Mouse (Mus musculus) forebrain, embryonic 12.5 days (tissue): ENCODE data around the gene Draxin. TPM values are rescaled to one million over a fixed set of nuclear protein-coding genes. Genes with fewer than 3 reads are reported as not detected.

ENCODE experiments used
- ATAC-seq: fragments of 200-750 bp; cut with Nextera tagmentation; 2 replicates; pipeline ENCODE4 v1.8.0; 2017; ENCODE audit warnings: moderate TSS enrichment; ENCODE audit not compliant: low FRiP score
- H3K27ac ChIP-seq: fragments of 300-500 bp; sonication (generic); 2 replicates; pipeline ENCODE4 v1.5.1; 2016; ENCODE audit warnings: mild to moderate bottlenecking
- H3K27me3 ChIP-seq: fragments of 300-500 bp; sonication (generic); 2 replicates; pipeline ENCODE4 v1.6.1; 2016; ENCODE audit warnings: mild to moderate bottlenecking
- H3K36me3 ChIP-seq: fragments of 300-500 bp; sonication (generic); replicated peaks from 2 replicates; pipeline ENCODE4 v1.6.1; 2016; ENCODE audit warnings: mild to moderate bottlenecking
- H3K4me1 ChIP-seq: fragments of 300-500 bp; sonication (generic); 2 replicates; pipeline ENCODE4 v1.6.1; 2016
- H3K4me2 ChIP-seq: fragments of 300-500 bp; sonication (generic); 2 replicates; pipeline ENCODE4 v1.6.1; 2016; ENCODE audit warnings: mild to moderate bottlenecking, moderate library complexity
- H3K4me3 ChIP-seq: fragments of 300-500 bp; sonication (generic); replicated peaks from 2 replicates; pipeline ENCODE4 v1.5.1; 2016; ENCODE audit warnings: mild to moderate bottlenecking
- H3K9ac ChIP-seq: fragments of 300-500 bp; sonication (generic); 2 replicates; pipeline ENCODE4 v1.6.1; 2016; ENCODE audit warnings: mild to moderate bottlenecking
- H3K9me3 ChIP-seq: fragments of 300-500 bp; sonication (generic); 2 replicates; pipeline ENCODE4 v1.6.1; 2016
- WGBS: fragments of 180-500 bp; shearing (Covaris S2); methylation state at CpG from one replicate; pipeline ENCODE4 v1.1.7; 2016; 5-methylcytosine and 5-hydroxymethylcytosine counted together
- polyA plus RNA-seq: library from polyadenylated mRNA; unstranded; fragments of >200 nt; fragmentation: Nextera tagmentation; extraction: Ambion mirVana; gene quantifications from 2 replicates; pipeline ENCODE4 v1.2.1, GENCODE M21; 2016

Draxin gene
- polyA plus RNA-seq, 1 experiment from 2014 or later: 8.0 TPM

GRCm38 (mm10) chr4:148150242-148150641 lies 19.7 kb upstream of the Draxin start:
- no peak overlapping the region for H3K4me2 ChIP-seq
- no peak overlapping the region for H3K9ac ChIP-seq
- 51% methylated on average over 7 of the region's 7 CpGs for WGBS
- H3K4me1 ChIP-seq: peaks cover 14% of the 10 kb centered on the region
- no peaks in the 10 kb centered on the region for H3K27me3 ChIP-seq
- no peak overlapping the region for H3K4me3 ChIP-seq
- no peaks in the 10 kb centered on the region for H3K9me3 ChIP-seq
- H3K27ac ChIP-seq: no peak overlapping the region
- ATAC-seq: no peak
- peaks cover 55% of the 10 kb centered on the region for H3K36me3 ChIP-seq

- WGBS: 74% methylated on average over 12 of the region's 12 CpGs
- Histone ChIP-seq H3K4me2 (no peak overlapping the region), H3K9me3 (no peaks in the 10 kb centered on the region), H3K36me3 (peaks cover 55% of the 10 kb centered on the region), H3K9ac (no peak overlapping the region), H3K4me1 (peaks cover 14% of the 10 kb centered on the region), H3K27ac (no peak overlapping the region), H3K27me3 (no peaks in the 10 kb centered on the region), H3K4me3 (no peak overlapping the region)
- no peak for ATAC-seq
Measured at GRCm38 (mm10) chr4:148149540-148149939, 19.0 kb upstream of the Draxin start.

DNA sequence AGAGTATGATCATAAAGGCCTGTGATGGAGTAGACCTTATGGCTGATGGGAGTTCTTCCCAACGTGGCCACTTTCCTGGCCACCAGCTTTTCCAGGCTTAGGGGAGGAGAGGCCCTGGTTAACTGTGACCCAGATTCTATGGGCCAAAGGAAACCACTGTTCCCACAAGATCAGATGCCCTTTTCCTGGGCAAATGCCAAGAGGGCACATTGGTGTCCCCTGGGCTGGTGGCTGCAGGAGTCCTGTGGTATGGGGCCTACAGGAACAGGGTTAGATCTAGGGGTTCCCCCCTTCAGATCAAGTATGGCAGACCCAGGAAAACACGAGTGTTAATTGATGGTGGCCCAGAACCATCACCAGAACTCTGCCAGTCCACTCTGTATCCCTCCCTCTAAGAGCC lies 17.2 kb upstream of the Draxin start:
- Histone ChIP-seq H3K36me3 (peaks cover 49% of the 10 kb centered on the region), H3K9me3 (no peaks in the 10 kb centered on the region), H3K4me2 (no peak overlapping the region), H3K4me1 (peaks cover 16% of the 10 kb centered on the region), H3K27me3 (no peaks in the 10 kb centered on the region), H3K9ac (no peak overlapping the region), H3K27ac (no peak overlapping the region), H3K4me3 (no peak overlapping the region)
- WGBS: 91% methylated on average over 2 of the region's 2 CpGs
- ATAC-seq: no peak

DNA sequence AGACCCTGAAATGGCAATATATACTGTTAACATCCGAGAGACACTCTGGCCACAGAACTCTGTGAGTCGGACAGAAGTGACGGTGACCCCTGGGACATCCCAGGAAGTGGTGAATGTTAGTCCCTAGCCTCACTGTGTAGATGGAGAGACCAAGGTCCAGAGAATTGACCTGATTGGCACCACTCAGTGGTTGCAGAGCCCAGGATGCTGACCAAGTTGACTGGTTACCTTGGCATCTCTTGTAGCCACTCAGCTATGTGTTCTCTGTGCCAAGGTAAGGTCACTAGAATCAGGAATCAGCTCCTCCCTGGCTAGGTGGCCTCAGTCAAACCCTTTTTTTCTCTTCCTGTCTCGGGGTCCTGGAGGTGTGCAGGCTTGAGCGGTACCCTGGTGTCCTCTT lies 13.2 kb upstream of the Draxin start:
- no peak for ATAC-seq
- no peak overlapping the region for H3K4me2 ChIP-seq
- 90% methylated on average over 5 of the region's 5 CpGs for WGBS

DNA sequence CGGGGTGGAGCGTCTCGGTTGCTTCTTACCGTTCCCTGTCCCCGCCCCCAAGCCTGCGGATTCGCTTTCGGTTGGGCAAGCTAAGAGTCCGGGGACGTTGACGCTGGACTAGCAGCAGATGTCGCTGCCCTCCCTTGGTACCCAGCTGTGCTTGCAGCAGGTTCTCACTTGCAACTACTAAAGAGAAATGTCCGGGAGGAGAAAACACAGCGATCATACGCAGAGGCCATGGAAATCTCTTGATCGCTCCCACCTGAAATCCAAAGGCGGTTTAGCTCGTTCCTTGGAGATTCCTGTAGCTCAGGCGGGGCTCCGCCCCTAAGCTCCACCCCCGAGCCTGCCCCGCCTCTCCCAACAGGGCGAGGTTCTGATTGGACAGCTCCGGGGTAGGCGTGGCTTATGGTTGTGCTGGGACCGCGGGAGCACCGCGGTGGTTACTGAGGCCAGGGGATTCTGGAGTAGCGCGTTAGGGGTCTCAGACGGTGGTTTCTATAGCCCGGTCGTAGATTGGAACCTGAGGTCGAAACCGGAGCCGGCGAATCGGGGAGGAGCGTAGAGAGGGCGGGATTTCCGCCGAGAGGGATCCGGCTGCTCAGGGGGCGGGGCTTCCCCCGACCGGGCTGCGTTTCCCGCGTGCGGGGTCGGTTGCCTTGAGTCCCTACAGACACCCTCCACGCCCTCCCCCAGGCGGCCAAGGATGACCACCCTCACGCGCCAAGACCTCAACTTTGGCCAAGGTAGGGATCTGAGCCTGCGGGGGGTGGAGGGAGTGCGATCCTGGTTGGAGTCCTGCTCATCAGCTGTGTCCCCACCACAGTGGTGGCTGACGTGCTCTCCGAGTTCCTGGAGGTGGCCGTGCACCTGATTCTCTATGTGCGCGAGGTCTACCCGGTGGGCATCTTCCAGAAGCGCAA lies 9.9 kb upstream of the Draxin start:
- peak; percentile 96 for ATAC-seq
- H3K4me1 ChIP-seq: peaks cover 19% of the 10 kb centered on the region
- no peaks in the 10 kb centered on the region for H3K9me3 ChIP-seq
- peak overlapping the region; percentile 65 for H3K9ac ChIP-seq
- under 1% methylated on average over 65 of the region's 65 CpGs for WGBS
- H3K27me3 ChIP-seq: peaks cover 26% of the 10 kb centered on the region
- peak overlapping the region; percentile 89 for H3K27ac ChIP-seq
- H3K36me3 ChIP-seq: peaks cover 20% of the 10 kb centered on the region
- H3K4me3 ChIP-seq: peak overlapping the region; percentile 59
- peak overlapping the region; percentile 88 for H3K4me2 ChIP-seq

More for the DNA sequence above, 13.2 kb upstream of the Draxin start:
- Histone ChIP-seq H3K9ac (no peak overlapping the region), H3K4me1 (peaks cover 16% of the 10 kb centered on the region), H3K9me3 (no peaks in the 10 kb centered on the region), H3K27ac (no peak overlapping the region), H3K4me3 (no peak overlapping the region), H3K27me3 (peaks cover 7% of the 10 kb centered on the region), H3K36me3 (peaks cover 41% of the 10 kb centered on the region)

DNA sequence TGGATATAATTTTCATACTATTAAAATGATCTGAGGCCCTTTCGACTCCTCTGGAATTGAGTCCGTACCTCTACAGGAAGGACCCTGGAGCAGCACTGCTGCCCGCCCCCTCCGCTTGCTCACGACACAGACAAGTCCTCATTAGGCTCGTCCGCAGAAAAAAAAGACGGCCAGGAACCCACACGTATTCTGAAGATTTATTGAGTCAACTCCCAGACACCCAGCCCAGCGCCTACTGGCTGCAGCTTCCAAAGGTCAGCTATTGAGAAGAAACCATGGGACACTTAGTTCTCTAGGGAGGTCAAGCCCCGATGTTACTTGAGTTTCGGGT lies 9.2 kb upstream of the Draxin start:
- WGBS: under 1% methylated on average over 12 of the region's 12 CpGs
- Histone ChIP-seq H3K9me3 (no peaks in the 10 kb centered on the region), H3K36me3 (peaks cover 14% of the 10 kb centered on the region), H3K4me3 (peak overlapping the region; percentile 59), H3K4me1 (peaks cover 19% of the 10 kb centered on the region), H3K27ac (peak overlapping the region; percentile 89), H3K4me2 (peak overlapping the region; percentile 88), H3K27me3 (peaks cover 26% of the 10 kb centered on the region), H3K9ac (peak overlapping the region; percentile 65)
- ATAC-seq: peak; percentile 25

DNA sequence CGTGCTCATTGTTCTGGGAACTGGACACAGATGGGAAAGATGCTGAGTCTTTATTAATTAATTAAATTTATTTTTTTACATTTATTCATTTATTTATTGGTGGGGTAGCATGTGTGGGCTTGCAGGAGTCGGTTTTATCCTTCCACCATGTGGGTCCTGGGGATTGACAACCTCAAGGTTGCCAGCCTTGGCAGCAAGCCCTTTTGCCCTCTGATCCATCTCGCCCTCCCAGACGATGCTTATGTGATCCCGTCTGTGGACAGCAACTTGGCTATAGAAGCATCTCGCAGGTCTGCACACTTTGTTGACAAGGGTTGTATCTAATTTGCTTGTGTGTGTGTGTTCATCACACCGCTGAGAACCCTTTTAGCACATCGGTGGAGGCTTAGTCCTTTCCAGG lies 7.0 kb upstream of the Draxin start:
- H3K4me3 ChIP-seq: no peak overlapping the region
- H3K4me2 ChIP-seq: no peak overlapping the region
- H3K36me3 ChIP-seq: no peaks in the 10 kb centered on the region
- H3K27me3 ChIP-seq: peaks cover 26% of the 10 kb centered on the region
- H3K9me3 ChIP-seq: no peaks in the 10 kb centered on the region
- ATAC-seq: no peak
- no peak overlapping the region for H3K9ac ChIP-seq
- no peak overlapping the region for H3K27ac ChIP-seq
- H3K4me1 ChIP-seq: peaks cover 17% of the 10 kb centered on the region
- 72% methylated on average over 8 of the region's 8 CpGs for WGBS

- H3K36me3 ChIP-seq: no peaks in the 10 kb centered on the region
- no peak overlapping the region for H3K4me3 ChIP-seq
- H3K4me2 ChIP-seq: no peak overlapping the region
- no peaks in the 10 kb centered on the region for H3K9me3 ChIP-seq
- peaks cover 29% of the 10 kb centered on the region for H3K4me1 ChIP-seq
- peaks cover 30% of the 10 kb centered on the region for H3K27me3 ChIP-seq
- H3K27ac ChIP-seq: no peak overlapping the region
- ATAC-seq: no peak
- WGBS: 87% methylated on average over 8 of the region's 8 CpGs
- H3K9ac ChIP-seq: no peak overlapping the region
Measured at GRCm38 (mm10) chr4:148134988-148135387, 4.5 kb upstream of the Draxin start.

DNA sequence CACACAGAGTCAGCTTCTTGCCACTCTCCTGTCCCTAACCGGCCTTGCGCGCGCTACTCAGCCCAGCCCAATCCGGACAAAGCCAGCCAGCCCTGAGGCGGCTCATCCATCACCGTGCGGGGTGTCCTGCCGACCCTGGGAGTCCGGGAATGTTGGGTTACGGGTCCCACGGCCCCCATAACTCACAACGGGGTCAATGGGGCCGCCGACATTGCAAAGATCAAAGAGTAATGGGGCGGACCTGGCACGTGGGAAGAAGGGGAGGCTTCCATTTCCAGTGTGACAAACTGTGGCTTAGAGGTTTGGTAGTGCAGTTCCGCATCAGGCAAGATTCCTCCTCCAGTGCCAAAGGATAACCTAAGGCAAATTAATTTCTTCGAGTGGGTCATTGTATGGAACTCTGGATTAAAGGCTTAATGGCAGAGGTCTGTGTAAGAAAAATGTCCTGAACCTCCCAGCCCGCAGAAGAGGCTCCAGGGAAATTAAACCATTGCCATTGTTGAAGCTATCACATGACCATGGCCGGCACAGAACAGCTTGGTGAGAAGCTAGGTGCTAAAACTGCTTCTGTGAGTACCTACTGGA lies 1.1 kb upstream of the Draxin start:
- ATAC-seq: peak; percentile 69
- H3K9ac ChIP-seq: peak overlapping the region; percentile 96
- H3K36me3 ChIP-seq: no peaks in the 10 kb centered on the region
- H3K4me2 ChIP-seq: peak overlapping the region; percentile 91
- H3K27ac ChIP-seq: peak overlapping the region; percentile 96
- peak overlapping the region; percentile 81 for H3K4me3 ChIP-seq
- H3K4me1 ChIP-seq: peaks cover 47% of the 10 kb centered on the region
- no peaks in the 10 kb centered on the region for H3K9me3 ChIP-seq
- peaks cover 32% of the 10 kb centered on the region for H3K27me3 ChIP-seq
- under 1% methylated on average over 21 of the region's 21 CpGs for WGBS

- Histone ChIP-seq H3K9me3 (no peaks in the 10 kb centered on the region), H3K9ac (peak within 1 kb of the TSS; percentile 96), H3K27me3 (peaks cover 32% of the 10 kb centered on the region), H3K36me3 (no peaks in the 10 kb centered on the region), H3K4me3 (peak within 1 kb of the TSS; percentile 81), H3K27ac (peak within 1 kb of the TSS; percentile 96), H3K4me2 (peak within 1 kb of the TSS; percentile 91), H3K4me1 (peaks cover 47% of the 10 kb centered on the region)
- WGBS: 1% methylated on average over 18 of the region's 18 CpGs
- peak; percentile 5; the same call in 1 of the 2 replicates for ATAC-seq
Measured at GRCm38 (mm10) chr4:148130133-148130532, 365 bp downstream of the Draxin start, which contains the start of gene Mad2l2. Gene Mad2l2 (plus strand): TSS chr4:148130384.

GRCm38 (mm10) chr4:148128672-148129071 lies 1.8 kb downstream of the Draxin start:
- H3K27ac ChIP-seq: no peak overlapping the region
- H3K4me2 ChIP-seq: peak overlapping the region; percentile 91
- H3K4me3 ChIP-seq: peak overlapping the region; percentile 81; the same call in 1 of the 2 replicates
- peaks cover 50% of the 10 kb centered on the region for H3K4me1 ChIP-seq
- WGBS: 79% methylated on average over 2 of the region's 2 CpGs
- H3K27me3 ChIP-seq: peaks cover 32% of the 10 kb centered on the region
- H3K9ac ChIP-seq: 0 out of 2 replicates have a peak overlapping the region, but pooled peaks have one; percentile 29
- H3K36me3 ChIP-seq: no peaks in the 10 kb centered on the region
- no peak for ATAC-seq
- H3K9me3 ChIP-seq: no peaks in the 10 kb centered on the region

GRCm38 (mm10) chr4:148128241-148128640 lies 2.3 kb downstream of the Draxin start:
- H3K27ac ChIP-seq: no peak overlapping the region
- no peak overlapping the region for H3K9ac ChIP-seq

More at GRCm38 (mm10) chr4:148128241-148128640, 2.3 kb downstream of the Draxin start:
- Histone ChIP-seq H3K9me3 (no peaks in the 10 kb centered on the region), H3K4me1 (peaks cover 55% of the 10 kb centered on the region), H3K36me3 (no peaks in the 10 kb centered on the region), H3K4me3 (no peak overlapping the region), H3K4me2 (peak overlapping the region; percentile 91), H3K27me3 (peaks cover 32% of the 10 kb centered on the region)
- ATAC-seq: no peak
- WGBS: 72% methylated on average over 1 of the region's 1 CpGs
